In the genomic region with DNA sequence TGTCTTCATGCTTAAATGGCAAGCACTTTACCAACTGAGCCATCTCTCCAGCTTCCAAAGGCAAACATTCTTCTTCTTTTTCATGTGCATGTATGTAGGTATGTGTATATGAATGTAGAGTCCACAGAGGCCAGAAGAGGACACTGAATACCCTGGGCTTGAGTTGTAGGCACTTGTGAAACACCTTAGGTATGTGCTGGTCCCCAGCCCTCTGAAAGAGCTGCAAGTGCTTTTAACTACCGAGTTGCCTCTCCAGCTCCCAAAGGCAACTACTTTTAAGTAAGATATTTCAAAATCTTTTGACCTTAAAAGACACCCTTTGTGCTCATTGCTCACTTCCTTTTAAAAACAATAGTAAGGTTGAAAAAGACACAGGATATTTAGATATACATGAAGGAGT, we compare ENCODE assay signal across 35 mouse cellular contexts.
"Had no signal": no experiment of that assay in that cellular context is flagged by ENCODE, and none has a peak within 500 bp of the region (broad histone marks: within the 10 kb centered on the region; RNA-seq: fewer than 3 reads in every experiment).

No protein-coding gene starts in this region.

- ATAC-seq: hindbrain, embryonic 16.5 days; hindbrain, postnatal 0 days; inflammation-experienced regulatory T-cells, adult 6 months; intestine, embryonic 15.5 days; intestine, embryonic 16.5 days; intestine, postnatal 0 days had no signal

- H3K4me1 ChIP-seq: heart, embryonic 10.5 days; heart, embryonic 12.5 days; heart, embryonic 15.5 days; hindbrain, embryonic 12.5 days; hindbrain, embryonic 13.5 days; hindbrain, embryonic 15.5 days; intestine, embryonic 15.5 days had no signal

- H3K36me3 ChIP-seq: heart, embryonic 10.5 days; heart, embryonic 12.5 days; heart, embryonic 13.5 days; heart, embryonic 15.5 days; hindbrain, embryonic 10.5 days; hindbrain, embryonic 12.5 days; hindbrain, embryonic 13.5 days; hindbrain, embryonic 15.5 days; intestine, embryonic 15.5 days; kidney, embryonic 15.5 days had no signal

- H3K4me3 ChIP-seq: heart, embryonic 10.5 days; heart, embryonic 12.5 days; heart, embryonic 13.5 days; heart, embryonic 15.5 days; hindbrain, embryonic 10.5 days; hindbrain, embryonic 12.5 days; hindbrain, embryonic 13.5 days; hindbrain, embryonic 15.5 days; intestine, embryonic 15.5 days; kidney, embryonic 15.5 days; layer of hippocampus, adult 2 months; left cerebral cortex, adult 2 months had no signal

- H3K27me3 ChIP-seq: heart, embryonic 12.5 days; heart, embryonic 13.5 days; heart, embryonic 15.5 days; hindbrain, embryonic 12.5 days; hindbrain, embryonic 13.5 days; hindbrain, embryonic 15.5 days; intestine, embryonic 15.5 days; kidney, embryonic 15.5 days had no signal

- H3K4me2 ChIP-seq: heart, embryonic 11.5 days; heart, embryonic 12.5 days; heart, embryonic 13.5 days; heart, embryonic 15.5 days; hindbrain, embryonic 12.5 days; hindbrain, embryonic 13.5 days; hindbrain, embryonic 14.5 days; hindbrain, embryonic 15.5 days; intestine, embryonic 15.5 days; kidney, embryonic 15.5 days had no signal

- H3K9ac ChIP-seq: heart, embryonic 12.5 days; heart, embryonic 13.5 days; heart, embryonic 15.5 days; hindbrain, embryonic 12.5 days; hindbrain, embryonic 13.5 days; hindbrain, embryonic 14.5 days; hindbrain, embryonic 15.5 days; intestine, embryonic 15.5 days; kidney, embryonic 15.5 days had no signal

- DNase-seq: heart, postnatal 10 days; heart, postnatal 14 days; heart, postnatal 36 days; kidney, adult 11 months; kidney, adult 18-20 months; kidney, adult 2 months; kidney, adult 8-10 months; kidney, adult 9 months; kidney, postnatal 10 days; kidney, postnatal 14 days; kidney, postnatal 25 days; kidney, postnatal 36 days; kidney, postnatal 4 days; layer of hippocampus, adult 9-11 months; layer of hippocampus, postnatal 36 days had no signal

- H3K9me3 ChIP-seq: heart, embryonic 10.5 days; heart, embryonic 12.5 days; heart, embryonic 13.5 days; heart, embryonic 15.5 days; hindbrain, embryonic 10.5 days; hindbrain, embryonic 12.5 days; hindbrain, embryonic 13.5 days; hindbrain, embryonic 15.5 days; intestine, embryonic 15.5 days; kidney, embryonic 15.5 days had no signal

- H3K27ac ChIP-seq: heart, embryonic 10.5 days; heart, embryonic 13.5 days; heart, embryonic 15.5 days; hindbrain, embryonic 10.5 days; hindbrain, embryonic 12.5 days; hindbrain, embryonic 13.5 days; hindbrain, embryonic 14.5 days; hindbrain, embryonic 15.5 days; hindbrain, postnatal 0 days; intestine, embryonic 15.5 days; kidney, embryonic 15.5 days; kidney, postnatal 0 days; layer of hippocampus, adult 2 months; left cerebral cortex, adult 2 months had no signal
